Mouse (Mus musculus) stomach, adult 2 months (tissue): Measurements from ENCODE around the gene Daam2. TPM values are rescaled to one million over a fixed set of nuclear protein-coding genes. Genes with fewer than 3 reads are reported as not detected.

ENCODE experiments used
- polyA plus RNA-seq: library from polyadenylated mRNA; depleted of rRNA; stranded (reverse); fragments of >200 nt; gene quantifications from 2 replicates; pipeline ENCODE4 v1.2.3, GENCODE M21; 2012; rRNA removed

The Daam2 gene
- 1.2 and 2.0 TPM in 2 replicates for polyA plus RNA-seq

GRCm38 (mm10) chr17:49563830-49564470, at the start of gene Daam2:
Gene Daam2 (minus strand): TSS chr17:49564343.

DNA sequence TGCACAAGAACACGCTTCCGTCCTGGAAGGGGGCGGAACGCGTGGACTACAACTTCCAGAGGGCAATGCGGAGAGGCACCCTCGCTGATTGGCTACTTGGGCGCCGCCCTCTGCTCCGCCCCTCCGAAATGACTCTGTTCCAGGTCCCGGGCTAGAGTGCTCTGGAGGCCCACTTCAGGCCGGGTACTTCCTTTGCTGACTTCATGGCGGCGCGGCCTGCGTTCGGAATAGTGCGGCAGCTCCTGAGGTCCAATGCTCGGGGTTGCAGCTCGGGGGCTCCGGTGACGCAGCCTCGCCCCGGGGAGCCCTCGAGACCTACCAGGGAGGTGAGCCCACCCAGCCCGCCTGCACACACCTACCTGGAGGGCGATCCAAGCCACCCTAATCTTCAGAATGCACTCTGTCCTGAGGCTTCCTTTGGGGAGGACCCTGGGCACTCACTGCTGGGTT, 135.9 kb downstream of the Daam2 start, which contains the start of gene Mocs1:
TSS of gene Mocs1 (plus strand) at position 124 of the 450 bp plus-strand sequence.

Other genes starting within 250 kb of the Daam2 start
- 36.1 and 52.2 TPM in 2 replicates for gene Mocs1, start 136.0 kb downstream of the Daam2 start, polyA plus RNA-seq
- gene Kif6, start 50.8 kb upstream of the Daam2 start, polyA plus RNA-seq: not detected in 2 replicates